17 mouse cellular contexts compared by ENCODE assay signal in the genomic region with DNA sequence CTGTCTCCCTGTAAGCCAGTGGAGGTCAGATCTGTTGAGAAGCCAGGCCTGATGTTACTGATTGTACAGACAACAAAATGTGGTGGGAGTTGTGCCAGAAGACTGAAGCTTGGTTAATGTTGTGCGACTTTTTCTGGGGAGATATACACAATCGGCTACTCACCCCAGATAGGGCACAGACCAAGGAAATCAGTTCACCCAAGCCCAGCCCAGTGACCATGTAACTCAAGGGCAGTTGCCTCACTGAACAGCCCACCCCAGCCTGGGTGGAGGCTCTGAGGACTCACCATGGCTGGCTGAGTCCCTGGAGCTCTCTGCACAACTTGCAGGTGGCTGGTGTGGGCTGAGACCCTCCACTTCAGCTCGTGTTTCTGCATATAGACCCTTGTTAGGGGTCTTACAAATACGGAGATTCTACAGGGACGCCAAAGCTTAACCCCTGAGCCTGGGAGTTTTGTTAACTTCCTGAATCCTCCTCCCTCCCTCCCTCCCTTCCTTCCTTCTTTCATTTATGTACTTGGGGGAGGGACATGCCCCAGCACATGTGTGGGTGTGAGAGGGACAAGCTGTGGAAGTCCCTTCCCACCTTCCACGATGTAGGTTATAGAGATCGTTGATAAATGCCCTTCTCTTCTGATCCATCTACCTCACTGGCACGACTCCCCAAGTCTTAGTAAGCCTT. TPM values are rescaled to one million over a fixed set of nuclear protein-coding genes. Genes with fewer than 3 reads are reported as not detected.
"Had no signal": no experiment of that assay in that cellular context is flagged by ENCODE, and none has a peak within 500 bp of the region (broad histone marks: within the 10 kb centered on the region; RNA-seq: fewer than 3 reads in every experiment).

No protein-coding gene starts in this region.

- H3K36me3 ChIP-seq: kidney, embryonic 15.5 days; limb, embryonic 13.5 days; midbrain, embryonic 13.5 days; neural tube, embryonic 12.5 days had no signal

- H3K4me3 ChIP-seq: kidney, embryonic 15.5 days; limb, embryonic 13.5 days; midbrain, embryonic 13.5 days; neural tube, embryonic 12.5 days had no signal

- H3K4me2 ChIP-seq: kidney, embryonic 15.5 days; limb, embryonic 13.5 days; midbrain, embryonic 13.5 days; neural tube, embryonic 12.5 days had no signal

- ATAC-seq: intestine, embryonic 16.5 days; midbrain, embryonic 13.5 days had no signal

- H3K27ac ChIP-seq: kidney, embryonic 15.5 days; limb, embryonic 13.5 days; liver, embryonic 14.5 days; macrophage; midbrain, embryonic 13.5 days; neural tube, embryonic 12.5 days; stomach, postnatal 0 days had no signal

- DNase-seq: kidney, adult 2 months; kidney, postnatal 25 days; layer of hippocampus, adult 9-11 months; left cerebral cortex, postnatal 4 days; lung, adult 2 months; lung, postnatal 10 days had no signal

- H3K9me3 ChIP-seq: kidney, embryonic 15.5 days; neural tube, embryonic 12.5 days had no signal

- H3K4me1 ChIP-seq: midbrain, embryonic 13.5 days; neural tube, embryonic 12.5 days had no signal

- H3K9ac ChIP-seq: kidney, embryonic 15.5 days; limb, embryonic 13.5 days; liver, embryonic 14.5 days; midbrain, embryonic 13.5 days; neural tube, embryonic 12.5 days had no signal

- H3K27me3 ChIP-seq: kidney, embryonic 15.5 days; limb, embryonic 13.5 days; midbrain, embryonic 13.5 days; neural tube, embryonic 12.5 days had no signal

RNA-seq across cellular contexts. Expression of gene Fam71a, which starts 13.6 kb away (rescaled TPM):
- total RNA-seq: layer of hippocampus, adult 18-20 months; left cerebral cortex, postnatal 10 days; left cerebral cortex, postnatal 4 days; midbrain, postnatal 0 days had no signal
- polyA plus RNA-seq: intestine, embryonic 16.5 days; kidney, adult 2 months; kidney, embryonic 15.5 days; limb, embryonic 13.5 days; liver, embryonic 14.5 days; lung, adult 2 months; macrophage; midbrain, embryonic 13.5 days; midbrain, postnatal 0 days; neural tube, embryonic 12.5 days; stomach, postnatal 0 days had no signal
